Mouse (Mus musculus): ENCODE measurements around the gene Npy2r.

Npy2r gene

DNA sequence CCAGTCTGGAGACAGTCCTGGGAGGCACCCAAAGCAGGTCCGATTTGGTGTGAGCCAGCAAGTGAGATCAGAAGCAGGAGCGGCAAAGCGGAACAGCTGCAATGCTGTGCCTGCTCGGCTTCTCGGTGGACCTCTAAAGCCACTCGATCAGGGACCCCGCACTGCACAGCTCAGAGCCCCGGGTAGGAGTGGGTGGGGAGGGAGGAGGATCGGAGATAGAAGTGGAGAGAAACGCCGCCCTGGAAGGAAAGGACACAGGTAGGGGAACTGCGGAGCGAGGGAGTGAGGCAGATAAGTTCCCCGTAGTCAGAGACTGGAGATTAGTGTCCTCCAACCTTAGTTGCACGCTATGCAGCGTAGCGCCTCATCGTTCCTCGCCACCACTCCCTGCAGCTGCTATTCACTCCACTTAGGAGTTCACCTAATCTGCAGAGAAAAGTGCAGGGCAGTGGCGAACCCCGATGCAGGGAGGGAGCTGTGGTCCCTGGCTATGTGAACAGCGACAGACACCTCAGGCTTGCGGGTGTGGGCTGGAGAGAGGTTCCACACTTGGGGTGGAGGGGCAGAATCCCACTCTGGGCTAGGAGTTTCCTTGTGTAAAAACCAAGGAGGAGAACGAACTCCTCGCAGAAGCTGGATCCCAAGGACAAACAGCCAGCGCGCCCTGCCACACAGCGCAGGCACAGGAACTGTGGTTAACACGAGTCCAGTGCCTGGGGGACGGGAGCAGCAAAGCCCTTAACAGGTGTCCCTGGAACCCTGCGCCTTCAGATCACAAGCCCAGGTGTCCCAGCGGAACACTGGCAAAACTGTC, at the start of gene Npy2r:
Npy2r (minus strand) TSS at position 177 of the 814 bp plus-strand sequence.
- no peak for DNase-seq (ENCODE audit: low read depth)

DNA sequence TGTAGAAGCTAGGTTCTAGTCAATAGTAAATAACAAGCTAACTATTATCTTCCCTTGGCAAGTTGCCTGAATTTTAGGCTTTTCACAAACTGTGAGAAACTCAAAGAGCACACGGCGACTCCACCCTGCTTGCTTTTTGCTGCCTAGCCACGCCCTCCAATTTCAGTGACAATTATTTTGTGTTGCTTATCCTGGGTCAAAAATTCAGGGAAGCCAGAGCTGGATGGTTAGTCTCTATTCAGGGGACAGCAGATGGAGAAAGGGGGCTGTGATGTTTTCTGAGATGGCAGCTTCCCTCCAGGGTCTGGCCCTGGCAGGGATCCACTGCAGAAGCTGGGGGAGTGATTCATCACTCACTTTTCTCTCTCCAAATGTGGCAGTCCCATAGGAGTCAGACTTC, 9.9 kb upstream of the Npy2r start:
- DNase-seq (ENCODE audit: low read depth): no peak

DNA sequence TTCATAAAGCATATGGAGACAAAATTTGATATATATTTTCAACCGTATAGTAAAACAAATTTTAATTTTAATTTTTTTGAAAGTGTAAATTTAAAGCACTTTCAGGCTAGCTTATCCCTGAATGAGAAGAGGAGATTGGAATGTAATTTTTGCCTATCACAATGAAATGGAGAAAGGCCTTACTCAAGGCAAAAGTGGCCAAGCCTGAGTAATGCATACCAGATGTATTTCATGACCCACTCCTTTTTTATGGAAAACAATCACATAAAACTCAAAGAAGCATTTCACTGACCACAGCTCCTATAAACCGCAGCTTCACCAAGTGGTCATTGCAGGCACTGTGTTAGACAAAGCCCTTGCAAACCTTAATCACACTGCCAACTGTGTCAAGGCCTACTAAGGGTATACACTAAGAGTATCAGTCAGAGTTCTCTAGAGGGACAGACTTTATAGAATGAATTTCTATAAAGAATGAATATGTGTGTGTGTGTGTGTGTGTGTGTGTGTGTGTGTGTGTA, 8.5 kb upstream of the Npy2r start:
- no peak for DNase-seq (ENCODE audit: low read depth)

DNA sequence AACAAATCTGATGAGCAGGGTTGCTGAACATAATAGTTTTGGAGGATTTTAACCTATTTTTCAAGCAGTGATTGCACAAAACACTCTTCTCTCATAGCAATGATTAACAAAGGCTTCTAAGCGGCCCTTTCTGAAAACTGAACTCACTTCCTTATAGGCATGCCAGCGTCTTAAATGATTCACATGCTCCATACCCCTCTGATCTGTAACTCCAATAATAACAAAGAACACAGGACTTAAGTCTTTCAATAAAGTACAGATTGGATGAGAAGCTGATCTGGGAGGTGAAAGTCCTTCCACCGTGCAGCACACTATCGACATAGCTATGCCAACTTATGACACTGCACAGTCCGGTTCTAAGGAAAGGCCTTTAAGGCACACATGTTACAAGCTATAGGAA, 2.0 kb upstream of the Npy2r start:
- no peak for DNase-seq (ENCODE audit: low read depth)

DNA sequence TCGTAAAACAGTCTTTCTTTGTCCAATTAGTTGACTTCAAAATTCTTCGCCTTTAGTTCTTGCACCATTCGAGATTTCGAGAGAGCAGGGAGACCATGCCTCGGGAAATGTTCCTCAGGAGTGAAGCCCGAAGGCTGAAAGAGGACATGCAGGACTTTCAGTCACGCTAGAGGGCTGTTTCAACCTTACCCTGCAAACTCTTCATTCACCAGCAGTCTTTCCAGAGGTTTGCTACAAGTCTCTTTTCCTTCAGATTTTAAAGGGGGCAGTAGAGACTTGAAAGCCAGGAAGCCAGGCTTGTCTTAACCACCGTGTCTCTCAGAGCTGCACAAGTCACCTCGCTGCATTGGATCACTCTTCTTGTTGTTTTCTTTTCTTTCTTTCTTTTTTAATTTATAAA, 869 bp upstream of the Npy2r start:
- no peak for DNase-seq (ENCODE audit: low read depth)

DNA sequence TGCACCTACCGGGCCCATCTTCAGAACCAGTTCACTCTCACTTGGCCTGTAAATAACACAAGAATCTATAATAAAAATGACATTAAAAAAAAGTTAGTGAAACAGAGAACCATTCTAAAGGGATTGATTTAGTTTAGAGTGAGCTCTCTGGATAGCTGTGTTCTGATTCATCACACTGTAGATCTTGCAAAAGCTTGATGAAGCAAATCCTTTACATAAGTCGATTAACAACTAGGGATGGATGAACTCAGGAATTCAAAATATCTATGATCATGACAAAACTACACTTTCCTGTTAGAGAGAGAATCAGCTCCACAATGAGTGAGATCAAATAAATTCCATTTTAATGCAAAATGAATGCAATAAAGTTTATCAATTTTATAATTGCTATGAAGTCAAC, 6.4 kb downstream of the Npy2r start:
- no peak for DNase-seq (ENCODE audit: low read depth)

DNA sequence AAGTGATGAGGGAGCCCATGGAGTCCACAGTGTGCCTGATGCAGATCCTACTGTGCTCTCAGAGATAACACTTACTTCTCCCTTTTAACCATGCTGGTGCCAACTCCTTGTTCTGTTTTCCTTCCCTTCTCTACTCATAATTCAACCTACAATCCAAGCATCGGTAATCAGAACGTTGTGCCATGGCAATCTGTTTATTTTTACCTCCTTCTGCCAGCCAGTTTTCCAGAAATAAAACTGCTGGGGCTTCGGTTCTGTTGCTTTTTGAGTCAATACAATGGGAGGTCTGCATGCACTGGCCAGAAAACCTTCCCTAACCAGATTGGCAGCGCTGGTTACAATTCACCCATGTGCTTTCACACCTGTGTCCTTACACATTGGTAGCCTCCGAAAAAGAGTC, 7.9 kb downstream of the Npy2r start:
- DNase-seq (ENCODE audit: low read depth): no peak

DNA sequence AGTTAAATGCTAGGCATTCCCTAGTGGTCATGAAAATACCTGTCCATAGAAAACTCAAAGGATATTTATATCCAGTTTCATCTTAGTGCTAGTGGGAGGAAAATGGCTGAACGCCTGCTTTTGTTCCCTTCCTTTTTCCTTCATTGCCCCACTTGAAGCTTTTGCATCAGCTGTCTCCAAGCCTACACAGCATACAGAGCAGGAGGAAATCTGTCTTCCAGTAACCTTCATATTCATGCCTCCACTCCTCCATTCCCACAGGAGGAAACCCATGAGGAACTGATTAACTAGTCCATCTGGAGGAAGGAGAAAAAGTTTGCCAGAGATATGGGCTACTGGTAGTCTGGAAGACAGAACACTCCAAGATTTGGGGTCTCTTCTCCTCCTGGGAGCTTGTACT, 23.1 kb downstream of the Npy2r start:
- no peak for DNase-seq (ENCODE audit: low read depth)

DNA sequence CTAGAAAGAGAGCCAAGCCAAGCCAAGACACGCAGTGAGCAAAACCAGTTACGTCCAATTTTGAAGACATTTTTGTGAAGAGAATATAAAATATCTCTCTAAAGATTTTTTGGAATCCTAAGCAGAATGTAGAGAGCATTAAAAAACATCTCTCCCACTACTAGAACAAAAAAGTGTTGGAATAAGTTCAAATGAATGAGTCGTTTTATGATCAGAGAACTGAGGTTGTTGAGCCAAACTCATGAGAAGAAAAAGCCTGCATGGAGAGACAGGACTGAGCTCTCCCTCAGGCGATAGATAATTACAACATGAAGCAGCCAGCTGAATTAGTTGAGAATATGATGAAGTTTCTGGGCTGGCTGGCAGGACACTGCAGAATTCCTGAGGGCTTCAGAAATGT, 49.9 kb downstream of the Npy2r start:
- DNase-seq (ENCODE audit: low read depth): no peak
